ENCODE assay signal across 8 mouse cellular contexts in genomic region chr2:35200898-35201668, GRCm38 (mm10). TPM values are rescaled to one million over a fixed set of nuclear protein-coding genes. Genes with fewer than 3 reads are reported as not detected.
A peak's percentile ranks its signal among the peaks of the same experiment; 100 is the strongest.
DNase-seq lines count a peak whose midpoint lies in the region; ATAC-seq lines count a peak whose summit lies in the region.

Gene Rab14 (minus strand): TSS chr2:35201120.

- peak within 1 kb of the TSS; percentile 98 for H3K27ac ChIP-seq in hindbrain, embryonic 16.5 days (ENCODE audit: low read depth, low read length)
- peak within 1 kb of the TSS; percentile 84 for H3K27ac ChIP-seq in macrophage

- DNase-seq in WW6 (ENCODE audit: low read depth, low spot score) = peak; percentile 99
- DNase-seq in cerebellum, postnatal 4 days (ENCODE audit: low spot score in 2 of 2) = peak; percentile 100
- DNase-seq in gastrocnemius, adult 18-20 months (ENCODE audit: low spot score) = peak; percentile 100
- DNase-seq in left cerebral cortex, adult 18-20 months (ENCODE audit: low spot score in 2 of 2) = peak; percentile 100
- DNase-seq in right cerebral cortex, adult 18-20 months = peak; percentile 100
- peak; percentile 100 for DNase-seq in urinary bladder, postnatal 10 days (ENCODE audit: low spot score)

- peak; percentile 98 for ATAC-seq in hindbrain, embryonic 16.5 days

- H3K27me3 ChIP-seq in hindbrain, embryonic 16.5 days (replicated peaks; ENCODE audit: control insufficient read depth, insufficient read depth, low read length) = no peaks in the 10 kb centered on the region

- peak within 1 kb of the TSS; percentile 95 for H3K4me2 ChIP-seq in hindbrain, embryonic 16.5 days (ENCODE audit: low read length)

- H3K79me2 ChIP-seq in macrophage (ENCODE audit: inconsistent target) = peaks cover 39% of the 10 kb centered on the region

- peaks cover 13% of the 10 kb centered on the region for H3K4me1 ChIP-seq in hindbrain, embryonic 16.5 days (ENCODE audit: control insufficient read depth, insufficient read depth, low read depth, low read length)

- H3K36me3 ChIP-seq in hindbrain, embryonic 16.5 days (ENCODE audit: control insufficient read depth, insufficient read depth, low read length) = no peaks in the 10 kb centered on the region
- no peaks in the 10 kb centered on the region for H3K36me3 ChIP-seq in macrophage (ENCODE audit: inconsistent target)

- H3K9me3 ChIP-seq in hindbrain, embryonic 16.5 days (ENCODE audit: control insufficient read depth, low read length) = no peaks in the 10 kb centered on the region

- under 1% methylated on average over 40 of the region's 47 CpGs for WGBS in hindbrain, embryonic 16.5 days
- 2% methylated on average over 30 of the region's 47 CpGs for WGBS in macrophage (ENCODE audit: missing documents)

- H3K9ac ChIP-seq in hindbrain, embryonic 16.5 days (ENCODE audit: low read depth, low read length) = peak within 1 kb of the TSS; percentile 98

- peak within 1 kb of the TSS; percentile 72 for H3K4me3 ChIP-seq in hindbrain, embryonic 16.5 days (ENCODE audit: low read length)
- peak within 1 kb of the TSS; percentile 78 for H3K4me3 ChIP-seq in macrophage (ENCODE audit: inconsistent target)

RNA-seq across cellular contexts. Expression of gene Rab14, which starts in this region (rescaled TPM):
- total RNA-seq in gastrocnemius, adult 18-20 months (2021) = 10 to 100 TPM; 77.0 to 84.0 TPM
- 426 and 462 TPM in 2 replicates for polyA plus RNA-seq in hindbrain, embryonic 16.5 days (2015; fragmentation: Nextera tagmentation; extraction: Ambion mirVana)
- 100 to 1,000 TPM; 235 to 239 TPM for total RNA-seq in left cerebral cortex, adult 18-20 months (2021)
- 100 to 1,000 TPM; 243 to 608 (median 477) TPM for total RNA-seq in macrophage (2018; cell fraction: chromatin; rRNA removed)
- 100 to 1,000 TPM; 166 to 246 (median 212) TPM for total RNA-seq in macrophage (2018; cell fraction: cytosol; rRNA removed)
- total RNA-seq in macrophage (2018; cell fraction: nucleus; rRNA removed) = 100 to 1,000 TPM; 214 to 458 (median 297) TPM
- 185 to 231 TPM (median 186 TPM) in 3 replicates for polyA plus RNA-seq in macrophage (2018)

Comparison
In these comparisons a context has a peak if more than half of its experiments do, and no peak if none do; other contexts are left out.
1. Peak in every context shown above with its lines: DNase-seq, ATAC-seq, H3K4me3 ChIP-seq and H3K27ac ChIP-seq.